Mouse (Mus musculus): ENCODE measurements around the gene Kansl1l. TPM values are rescaled to one million over a fixed set of nuclear protein-coding genes. Genes with fewer than 3 reads are reported as not detected.
"Not testable (repeated sequence)": the region's sequence is repeated elsewhere in the genome, so short reads cannot be mapped to it uniquely, and the experiment has no call there.

Gene Kansl1l
- polyA plus RNA-seq, 1 experiment from 2014 or later: 12.5 TPM

- H3K9me3 ChIP-seq: no peaks in the 10 kb centered on the region
- no peak overlapping the region for H3K4me3 ChIP-seq
- no peak for ATAC-seq (ENCODE audit: low FRiP score, low read depth)
- peaks cover 11% of the 10 kb centered on the region; the same call in 1 of the 2 replicates for H3K36me3 ChIP-seq
- H3K4me1 ChIP-seq (replicated peaks): peaks cover 34% of the 10 kb centered on the region
- 0 out of 2 replicates have a peak overlapping the region, but pooled peaks have one; percentile 4 for H3K4me2 ChIP-seq
- no peak overlapping the region for H3K9ac ChIP-seq
- WGBS: 51% methylated on average over 6 of the region's 6 CpGs
- no peak overlapping the region for H3K27ac ChIP-seq (replicated peaks)
- H3K27me3 ChIP-seq: no peaks in the 10 kb centered on the region
Observed at GRCm38 (mm10) chr1:66704523-66704922, 112.8 kb downstream of the Kansl1l start.

- Histone ChIP-seq H3K27ac (replicated peaks) (no peak overlapping the region), H3K9me3 (no peaks in the 10 kb centered on the region), H3K4me3 (no peak overlapping the region), H3K9ac (no peak overlapping the region), H3K27me3 (no peaks in the 10 kb centered on the region), H3K4me2 (peak overlapping the region; percentile 6; the same call in 1 of the 2 replicates), H3K4me1 (replicated peaks) (peaks cover 34% of the 10 kb centered on the region), H3K36me3 (peaks cover 11% of the 10 kb centered on the region; the same call in 1 of the 2 replicates)
- WGBS: 87% methylated on average over 4 of the region's 4 CpGs
- ATAC-seq (ENCODE audit: low FRiP score, low read depth): no peak
Observed at GRCm38 (mm10) chr1:66702623-66703345, 114.6 kb downstream of the Kansl1l start.

GRCm38 (mm10) chr1:66701576-66701940 lies 115.8 kb downstream of the Kansl1l start:
- WGBS: 40% methylated on average over 2 of the region's 2 CpGs
- Histone ChIP-seq H3K9me3 (no peaks in the 10 kb centered on the region), H3K4me1 (replicated peaks) (peaks cover 34% of the 10 kb centered on the region), H3K4me2 (peak overlapping the region; percentile 71), H3K27me3 (no peaks in the 10 kb centered on the region), H3K36me3 (peaks cover 3% of the 10 kb centered on the region; the same call in 1 of the 2 replicates), H3K9ac (peak overlapping the region; percentile 68), H3K4me3 (peak overlapping the region; percentile 61), H3K27ac (replicated peaks) (no peak overlapping the region)
- ATAC-seq (ENCODE audit: low FRiP score, low read depth): no peak

GRCm38 (mm10) chr1:66700693-66701575 lies 116.4 kb downstream of the Kansl1l start, which contains the start of gene Rpe:
Gene Rpe (plus strand): TSS chr1:66700831.
- H3K27me3 ChIP-seq: no peaks in the 10 kb centered on the region
- peak within 1 kb of the TSS; percentile 61 for H3K4me3 ChIP-seq
- no peaks in the 10 kb centered on the region for H3K36me3 ChIP-seq
- peak within 1 kb of the TSS; percentile 68 for H3K9ac ChIP-seq
- peak within 1 kb of the TSS; percentile 71 for H3K4me2 ChIP-seq
- under 1% methylated on average over 73 of the region's 73 CpGs for WGBS
- H3K9me3 ChIP-seq: no peaks in the 10 kb centered on the region
- peak within 1 kb of the TSS; percentile 86 for H3K27ac ChIP-seq (replicated peaks)
- ATAC-seq (ENCODE audit: low FRiP score, low read depth): peak; percentile 100
- H3K4me1 ChIP-seq (replicated peaks): peaks cover 34% of the 10 kb centered on the region

- 43% methylated on average over 5 of the region's 5 CpGs for WGBS
- H3K27me3 ChIP-seq: no peaks in the 10 kb centered on the region
- H3K36me3 ChIP-seq: no peaks in the 10 kb centered on the region
- peaks cover 34% of the 10 kb centered on the region for H3K4me1 ChIP-seq (replicated peaks)
- peak; percentile 55 for ATAC-seq (ENCODE audit: low FRiP score, low read depth)
- peak overlapping the region; percentile 86 for H3K27ac ChIP-seq (replicated peaks)
- peak overlapping the region; percentile 71 for H3K4me2 ChIP-seq
- no peaks in the 10 kb centered on the region for H3K9me3 ChIP-seq
- H3K4me3 ChIP-seq: peak overlapping the region; percentile 61
- no peak overlapping the region for H3K9ac ChIP-seq
Observed at GRCm38 (mm10) chr1:66700149-66700692, 117.1 kb downstream of the Kansl1l start.

GRCm38 (mm10) chr1:66699630-66700029 lies 117.7 kb downstream of the Kansl1l start:
- not testable (repeated sequence) for H3K36me3 ChIP-seq; H3K4me3 ChIP-seq; H3K9me3 ChIP-seq; H3K27ac ChIP-seq (replicated peaks); ATAC-seq (ENCODE audit: low FRiP score, low read depth); H3K9ac ChIP-seq; H3K27me3 ChIP-seq; H3K4me2 ChIP-seq
- 86% methylated on average over 10 of the region's 10 CpGs for WGBS
- peaks cover 34% of the 10 kb centered on the region for H3K4me1 ChIP-seq (replicated peaks)

- Histone ChIP-seq H3K4me1 (replicated peaks) (peaks cover 3% of the 10 kb centered on the region; the same call in 1 of the 2 replicates), H3K4me2 (no peak overlapping the region), H3K9ac (no peak overlapping the region), H3K9me3 (no peaks in the 10 kb centered on the region), H3K36me3 (no peaks in the 10 kb centered on the region), H3K27me3 (no peaks in the 10 kb centered on the region), H3K4me3 (no peak overlapping the region), H3K27ac (replicated peaks) (no peak overlapping the region)
- 70% methylated on average over 7 of the region's 7 CpGs for WGBS
- no peak for ATAC-seq (ENCODE audit: low FRiP score, low read depth)
Observed at GRCm38 (mm10) chr1:66695296-66695695, 122.1 kb downstream of the Kansl1l start.

- no peaks in the 10 kb centered on the region for H3K36me3 ChIP-seq
- ATAC-seq (ENCODE audit: low FRiP score, low read depth): no peak
- no peaks in the 10 kb centered on the region for H3K4me1 ChIP-seq (replicated peaks)
- 78% methylated on average over 5 of the region's 5 CpGs for WGBS
- H3K4me2 ChIP-seq: no peak overlapping the region
- H3K4me3 ChIP-seq: no peak overlapping the region
- H3K27ac ChIP-seq (replicated peaks): no peak overlapping the region
- H3K9me3 ChIP-seq: no peaks in the 10 kb centered on the region
- no peaks in the 10 kb centered on the region for H3K27me3 ChIP-seq
- H3K9ac ChIP-seq: no peak overlapping the region
Observed at GRCm38 (mm10) chr1:66694266-66694665, 123.1 kb downstream of the Kansl1l start.

GRCm38 (mm10) chr1:66692780-66693392 lies 124.5 kb downstream of the Kansl1l start:
- no peak overlapping the region for H3K9ac ChIP-seq
- peak; percentile 83 for ATAC-seq (ENCODE audit: low FRiP score, low read depth)
- no peak overlapping the region for H3K27ac ChIP-seq (replicated peaks)
- WGBS: 68% methylated on average over 8 of the region's 8 CpGs
- no peaks in the 10 kb centered on the region for H3K9me3 ChIP-seq
- no peak overlapping the region for H3K4me3 ChIP-seq
- H3K27me3 ChIP-seq: no peaks in the 10 kb centered on the region
- no peaks in the 10 kb centered on the region for H3K36me3 ChIP-seq
- H3K4me1 ChIP-seq (replicated peaks): no peaks in the 10 kb centered on the region
- H3K4me2 ChIP-seq: no peak overlapping the region

- peak; percentile 56; the same call in 1 of the 2 replicates for ATAC-seq (ENCODE audit: low FRiP score, low read depth)
- 65% methylated on average over 1 of the region's 1 CpGs for WGBS
- Histone ChIP-seq H3K27me3 (no peaks in the 10 kb centered on the region), H3K4me2 (no peak overlapping the region), H3K27ac (replicated peaks) (no peak overlapping the region; the same call in 1 of the 2 replicates), H3K9ac (no peak overlapping the region), H3K4me3 (no peak overlapping the region), H3K4me1 (replicated peaks) (no peaks in the 10 kb centered on the region), H3K9me3 (no peaks in the 10 kb centered on the region), H3K36me3 (no peaks in the 10 kb centered on the region)
Observed at GRCm38 (mm10) chr1:66692308-66692707, 125.1 kb downstream of the Kansl1l start.

GRCm38 (mm10) chr1:66691772-66692171 lies 125.6 kb downstream of the Kansl1l start:
- H3K36me3 ChIP-seq: no peaks in the 10 kb centered on the region
- H3K27ac ChIP-seq (replicated peaks): no peak overlapping the region; the same call in 1 of the 2 replicates
- H3K27me3 ChIP-seq: no peaks in the 10 kb centered on the region
- ATAC-seq (ENCODE audit: low FRiP score, low read depth): no peak
- 63% methylated on average over 3 of the region's 3 CpGs for WGBS
- no peak overlapping the region for H3K9ac ChIP-seq
- no peak overlapping the region for H3K4me3 ChIP-seq
- no peaks in the 10 kb centered on the region for H3K4me1 ChIP-seq (replicated peaks)
- H3K4me2 ChIP-seq: no peak overlapping the region
- H3K9me3 ChIP-seq: no peaks in the 10 kb centered on the region
